Mouse (Mus musculus): ENCODE measurements around the gene Pla2g6. TPM values are rescaled to one million over a fixed set of nuclear protein-coding genes. Genes with fewer than 3 reads are reported as not detected.
A peak's percentile ranks its signal among the peaks of the same experiment; 100 is the strongest.

The Pla2g6 gene
- polyA plus RNA-seq (2014; fragmentation: Nextera tagmentation; extraction: Ambion mirVana): 18.0 and 20.4 TPM in 2 replicates

DNA sequence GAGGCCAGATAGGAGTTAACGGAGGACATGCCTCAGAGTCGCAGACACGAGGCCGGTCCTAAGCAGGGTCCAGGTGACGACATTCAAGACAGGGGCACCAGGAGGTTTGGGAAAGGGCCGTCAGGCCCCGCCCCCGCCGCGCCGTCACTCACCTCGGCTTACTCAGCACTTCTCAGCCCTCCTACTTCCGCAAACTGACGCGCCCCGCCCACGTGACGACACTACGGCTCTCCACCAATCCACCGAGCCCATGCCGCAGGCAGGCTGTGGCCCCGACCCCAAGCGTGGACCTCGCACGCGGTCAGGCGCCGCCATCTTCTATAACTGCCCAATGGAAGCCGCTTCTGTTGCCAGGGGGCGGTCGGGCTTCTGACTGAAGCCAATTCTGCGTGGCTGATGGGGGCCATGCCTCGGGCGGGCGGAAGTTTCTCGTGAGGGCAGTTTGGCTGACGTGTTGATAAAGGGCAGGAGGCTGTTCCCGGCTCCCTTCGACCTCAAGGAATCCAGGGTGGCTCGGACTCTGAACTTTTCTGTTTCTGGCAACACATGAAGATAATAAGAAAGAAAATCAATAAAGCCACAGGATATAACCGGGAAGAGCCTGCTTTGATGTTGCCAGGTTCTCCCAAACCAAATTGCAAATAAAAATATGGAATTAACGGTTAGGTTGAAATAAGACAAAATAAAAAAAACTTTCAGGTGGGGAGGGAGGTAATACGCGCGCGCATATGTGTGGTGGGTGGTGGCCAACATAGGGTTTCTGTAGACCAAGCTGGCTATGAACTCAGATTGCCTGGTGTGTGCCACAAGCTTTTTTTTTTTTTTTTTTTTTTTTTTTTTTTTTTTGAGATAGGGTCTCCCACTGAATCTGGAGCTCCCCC, at the start of gene Pla2g6:
Gene Pla2g6 (minus strand): TSS at position 333 of the 881 bp plus-strand sequence.
- WGBS: 4% methylated on average over 46 of the region's 46 CpGs
- no peaks in the 10 kb centered on the region for H3K9me3 ChIP-seq (ENCODE audit: control insufficient read depth, low read length)
- peak within 1 kb of the TSS; percentile 50 for H3K4me3 ChIP-seq (ENCODE audit: low read depth, low read length)
- H3K4me1 ChIP-seq (replicated peaks; ENCODE audit: control insufficient read depth, insufficient read depth, low read length): peaks cover 4% of the 10 kb centered on the region; the same call in 1 of the 2 replicates
- H3K36me3 ChIP-seq (ENCODE audit: control insufficient read depth, insufficient read depth, low read length): no peaks in the 10 kb centered on the region
- peak within 1 kb of the TSS; percentile 81 for H3K4me2 ChIP-seq (replicated peaks; ENCODE audit: low read depth, low read length)
- peak; percentile 99 for DNase-seq (ENCODE audit: low spot score)
- H3K9ac ChIP-seq (ENCODE audit: low read depth, low read length): peak within 1 kb of the TSS; percentile 68
- H3K27me3 ChIP-seq (ENCODE audit: control insufficient read depth, insufficient read depth, low read length): no peaks in the 10 kb centered on the region
- peak within 1 kb of the TSS; percentile 86 for H3K27ac ChIP-seq (ENCODE audit: low read depth, low read length)
- ATAC-seq (ENCODE audit: low FRiP score): peak; percentile 98

DNA sequence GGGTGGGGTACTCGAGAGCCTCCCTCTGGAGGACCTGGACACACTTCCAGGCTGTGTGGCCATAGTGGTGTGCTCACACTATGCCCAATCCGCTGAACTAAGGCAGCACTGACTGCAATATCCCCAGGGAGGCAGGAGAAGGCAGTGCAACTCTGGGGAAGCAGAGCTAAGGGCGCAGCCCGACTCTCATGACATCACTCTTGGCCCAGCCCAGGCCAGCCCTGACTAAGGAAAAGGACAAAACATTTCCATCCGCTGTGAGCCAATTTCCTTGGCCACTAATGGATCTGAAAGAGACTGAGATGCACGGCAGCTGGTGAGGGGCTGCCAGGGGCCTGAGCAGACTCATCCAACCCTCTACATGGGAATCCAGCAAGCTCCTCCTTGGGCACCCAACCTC, 49.5 kb upstream of the Pla2g6 start:
- Histone ChIP-seq H3K27ac (ENCODE audit: low read depth, low read length) (no peak overlapping the region), H3K4me1 (replicated peaks; ENCODE audit: control insufficient read depth, insufficient read depth, low read length) (no peaks in the 10 kb centered on the region), H3K36me3 (ENCODE audit: control insufficient read depth, insufficient read depth, low read length) (no peaks in the 10 kb centered on the region), H3K9ac (ENCODE audit: low read depth, low read length) (no peak overlapping the region), H3K4me3 (ENCODE audit: low read depth, low read length) (no peak overlapping the region), H3K9me3 (ENCODE audit: control insufficient read depth, low read length) (no peaks in the 10 kb centered on the region), H3K4me2 (replicated peaks; ENCODE audit: low read depth, low read length) (no peak overlapping the region), H3K27me3 (ENCODE audit: control insufficient read depth, insufficient read depth, low read length) (no peaks in the 10 kb centered on the region)
- DNase-seq (ENCODE audit: low spot score): no peak
- ATAC-seq (ENCODE audit: low FRiP score): no peak
- WGBS: 85% methylated on average over 6 of the region's 6 CpGs

DNA sequence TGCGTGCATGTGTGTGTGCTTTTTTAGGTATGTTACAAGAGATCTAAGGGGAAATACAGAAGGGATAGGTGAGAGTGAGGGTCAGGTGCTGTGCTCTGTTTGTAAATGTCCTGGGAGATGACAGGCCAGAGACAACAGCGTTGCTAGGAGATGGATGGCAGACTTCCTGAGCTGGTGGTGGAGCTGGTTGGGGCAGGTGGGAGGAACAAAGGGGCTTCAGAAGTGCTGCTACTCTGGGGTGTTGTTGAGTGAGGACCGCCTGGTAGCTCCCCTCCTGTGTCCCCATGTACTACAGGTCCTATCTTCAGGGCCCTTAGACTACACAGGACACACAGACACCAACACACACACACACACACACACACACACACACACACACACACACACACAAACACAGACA, 46.6 kb upstream of the Pla2g6 start:
- Histone ChIP-seq H3K4me1 (replicated peaks; ENCODE audit: control insufficient read depth, insufficient read depth, low read length) (no peaks in the 10 kb centered on the region), H3K9me3 (ENCODE audit: control insufficient read depth, low read length) (no peaks in the 10 kb centered on the region), H3K4me2 (replicated peaks; ENCODE audit: low read depth, low read length) (no peak overlapping the region), H3K9ac (ENCODE audit: low read depth, low read length) (no peak overlapping the region), H3K36me3 (ENCODE audit: control insufficient read depth, insufficient read depth, low read length) (no peaks in the 10 kb centered on the region), H3K27me3 (ENCODE audit: control insufficient read depth, insufficient read depth, low read length) (no peaks in the 10 kb centered on the region), H3K4me3 (ENCODE audit: low read depth, low read length) (no peak overlapping the region), H3K27ac (ENCODE audit: low read depth, low read length) (no peak overlapping the region)
- DNase-seq (ENCODE audit: low spot score): no peak
- no peak for ATAC-seq (ENCODE audit: low FRiP score)
- WGBS: 57% methylated on average over 3 of the region's 3 CpGs

DNA sequence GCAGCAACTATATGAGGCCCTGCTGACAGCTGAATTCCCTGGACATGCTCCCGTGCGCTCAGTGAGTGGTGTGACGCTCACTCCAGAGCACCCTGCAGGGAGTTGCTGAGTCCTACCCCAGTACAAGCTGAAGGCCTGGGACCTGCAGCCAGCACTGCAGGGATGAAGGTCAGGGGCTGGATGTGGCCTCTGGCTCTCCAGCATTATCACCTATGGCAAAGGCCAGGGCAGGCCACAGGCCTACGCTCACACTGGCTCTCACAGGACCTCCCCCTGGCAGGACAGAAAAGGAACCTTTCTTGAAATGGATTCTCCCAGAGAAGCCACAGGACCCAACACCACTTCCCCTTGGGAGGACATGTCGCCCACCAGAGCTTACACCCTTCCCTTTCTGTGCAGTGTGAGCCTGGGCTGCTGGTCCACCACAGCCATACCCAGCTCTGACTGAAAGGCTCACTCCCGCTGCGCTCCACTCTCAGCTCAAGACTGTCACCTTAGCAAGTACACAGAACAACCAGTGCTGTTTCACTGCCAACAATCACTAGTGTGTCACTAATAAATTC, 42.2 kb upstream of the Pla2g6 start:
- H3K4me1 ChIP-seq (replicated peaks; ENCODE audit: control insufficient read depth, insufficient read depth, low read length): no peaks in the 10 kb centered on the region
- H3K4me2 ChIP-seq (replicated peaks; ENCODE audit: low read depth, low read length): no peak overlapping the region
- H3K27ac ChIP-seq (ENCODE audit: low read depth, low read length): no peak overlapping the region
- H3K36me3 ChIP-seq (ENCODE audit: control insufficient read depth, insufficient read depth, low read length): 0 out of 2 replicates have a peak, but pooled peaks cover under 1% of the 10 kb centered on the region
- no peak for ATAC-seq (ENCODE audit: low FRiP score)
- H3K9ac ChIP-seq (ENCODE audit: low read depth, low read length): no peak overlapping the region
- no peaks in the 10 kb centered on the region for H3K9me3 ChIP-seq (ENCODE audit: control insufficient read depth, low read length)
- no peak for DNase-seq (ENCODE audit: low spot score)
- WGBS: 67% methylated on average over 7 of the region's 7 CpGs
- no peaks in the 10 kb centered on the region for H3K27me3 ChIP-seq (ENCODE audit: control insufficient read depth, insufficient read depth, low read length)
- H3K4me3 ChIP-seq (ENCODE audit: low read depth, low read length): no peak overlapping the region

DNA sequence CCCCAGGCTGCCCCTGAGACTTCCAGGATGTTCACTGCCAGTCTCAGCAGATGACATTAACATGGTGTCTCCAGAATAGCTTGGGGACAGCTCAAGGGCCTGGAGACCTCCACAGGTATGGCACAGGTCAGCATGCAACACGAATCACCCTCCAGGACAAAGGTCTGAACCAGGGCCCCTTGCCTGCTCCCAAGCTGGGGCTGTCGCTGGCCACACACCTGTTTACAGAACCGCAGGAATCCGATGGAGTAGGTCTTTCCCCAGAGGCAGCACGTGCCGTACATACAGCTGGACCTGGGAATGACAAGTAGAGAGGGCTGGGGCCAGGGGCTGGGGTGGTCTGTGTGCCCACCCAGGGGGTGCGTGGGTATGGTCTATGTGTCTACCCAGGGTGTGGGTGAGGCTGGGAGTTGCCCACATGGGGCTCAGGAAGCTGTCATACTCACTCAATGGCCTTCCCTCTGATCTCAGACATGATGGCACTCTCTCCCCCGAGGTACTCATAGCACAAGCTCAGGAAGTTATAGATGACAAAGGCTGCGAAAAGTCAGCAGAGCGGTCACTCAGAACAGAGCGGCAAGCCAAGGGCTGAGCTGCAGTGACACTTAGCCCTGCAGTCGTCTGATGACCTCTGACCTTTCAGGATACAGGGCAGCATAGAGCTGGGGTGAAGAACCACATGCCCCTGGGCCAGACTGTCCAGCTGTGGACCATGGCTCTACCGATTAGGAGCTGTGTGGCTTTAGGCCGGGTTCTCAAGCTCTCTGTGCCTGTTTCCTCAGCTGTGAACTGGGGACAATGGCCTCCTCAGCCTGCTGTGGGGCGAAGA, 41.5 kb upstream of the Pla2g6 start:
- ATAC-seq (ENCODE audit: low FRiP score) (no peak), DNase-seq (ENCODE audit: low spot score) (no peak)
- H3K9me3 ChIP-seq (ENCODE audit: control insufficient read depth, low read length): no peaks in the 10 kb centered on the region
- H3K27ac ChIP-seq (ENCODE audit: low read depth, low read length): no peak overlapping the region
- H3K27me3 ChIP-seq (ENCODE audit: control insufficient read depth, insufficient read depth, low read length): no peaks in the 10 kb centered on the region
- 0 out of 2 replicates have a peak, but pooled peaks cover 4% of the 10 kb centered on the region for H3K36me3 ChIP-seq (ENCODE audit: control insufficient read depth, insufficient read depth, low read length)
- H3K9ac ChIP-seq (ENCODE audit: low read depth, low read length): no peak overlapping the region
- 66% methylated on average over 15 of the region's 15 CpGs for WGBS
- H3K4me3 ChIP-seq (ENCODE audit: low read depth, low read length): no peak overlapping the region
- no peak overlapping the region for H3K4me2 ChIP-seq (replicated peaks; ENCODE audit: low read depth, low read length)
- H3K4me1 ChIP-seq (replicated peaks; ENCODE audit: control insufficient read depth, insufficient read depth, low read length): no peaks in the 10 kb centered on the region

DNA sequence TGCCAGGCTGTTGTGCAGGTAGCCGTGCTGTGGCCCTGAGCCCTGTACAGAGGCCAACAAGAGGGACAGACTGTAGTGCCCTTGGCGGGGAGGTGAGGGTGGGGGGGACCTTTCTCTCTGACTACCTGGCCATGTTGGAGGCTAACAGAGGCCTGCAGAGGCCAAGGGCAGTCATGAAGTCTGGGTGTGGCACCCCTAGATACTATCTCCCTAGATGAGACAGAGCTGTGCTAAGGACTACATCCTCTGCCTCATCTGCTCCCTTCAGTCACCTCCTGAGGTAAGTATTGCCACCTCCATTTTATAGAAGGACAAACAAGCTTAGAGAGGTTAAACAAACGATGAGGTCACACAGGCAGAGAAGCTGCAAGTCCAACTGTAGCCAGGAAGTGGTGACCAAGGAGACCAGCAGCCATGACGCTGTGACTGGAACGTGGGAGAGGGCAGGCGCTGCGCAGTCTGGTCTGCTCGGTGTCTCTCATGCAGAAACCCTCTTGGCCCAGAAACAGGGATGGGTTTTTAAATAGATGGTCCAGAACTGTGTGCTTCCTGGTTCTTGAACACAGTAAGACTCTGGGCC, 40.8 kb upstream of the Pla2g6 start:
- H3K9ac ChIP-seq (ENCODE audit: low read depth, low read length): peak overlapping the region; percentile 17; the same call in 1 of the 2 replicates
- H3K4me2 ChIP-seq (replicated peaks; ENCODE audit: low read depth, low read length): no peak overlapping the region
- H3K27me3 ChIP-seq (ENCODE audit: control insufficient read depth, insufficient read depth, low read length): no peaks in the 10 kb centered on the region
- no peak for DNase-seq (ENCODE audit: low spot score)
- no peaks in the 10 kb centered on the region for H3K4me1 ChIP-seq (replicated peaks; ENCODE audit: control insufficient read depth, insufficient read depth, low read length)
- 85% methylated on average over 8 of the region's 8 CpGs for WGBS
- H3K27ac ChIP-seq (ENCODE audit: low read depth, low read length): no peak overlapping the region
- H3K4me3 ChIP-seq (ENCODE audit: low read depth, low read length): no peak overlapping the region
- H3K36me3 ChIP-seq (ENCODE audit: control insufficient read depth, insufficient read depth, low read length): 0 out of 2 replicates have a peak, but pooled peaks cover 4% of the 10 kb centered on the region
- H3K9me3 ChIP-seq (ENCODE audit: control insufficient read depth, low read length): no peaks in the 10 kb centered on the region
- no peak for ATAC-seq (ENCODE audit: low FRiP score)

DNA sequence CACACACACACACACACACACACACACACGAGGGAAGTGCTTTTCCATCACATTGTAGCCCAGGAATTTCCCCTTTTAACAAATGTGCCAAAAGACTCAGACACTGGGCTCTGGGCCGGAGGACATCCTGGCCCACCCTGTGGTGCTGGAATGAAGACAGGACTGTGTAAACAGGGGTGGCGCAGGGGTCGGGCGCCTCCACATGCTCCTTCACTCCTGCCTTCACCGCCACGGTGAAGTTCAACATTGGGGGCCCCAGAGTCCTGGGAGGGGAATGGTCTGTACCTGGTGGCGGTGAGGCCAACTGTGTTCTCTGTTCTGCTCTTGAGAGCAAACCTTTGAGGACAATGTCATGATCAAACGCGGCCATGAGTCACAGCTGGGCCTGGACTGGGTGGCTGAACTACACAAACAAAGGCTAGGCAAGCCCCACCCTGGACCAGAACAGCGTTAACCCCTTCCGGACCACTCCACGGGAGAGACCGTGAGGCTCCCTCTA, 40.2 kb upstream of the Pla2g6 start:
- H3K27me3 ChIP-seq (ENCODE audit: control insufficient read depth, insufficient read depth, low read length): no peaks in the 10 kb centered on the region
- no peaks in the 10 kb centered on the region for H3K4me1 ChIP-seq (replicated peaks; ENCODE audit: control insufficient read depth, insufficient read depth, low read length)
- H3K27ac ChIP-seq (ENCODE audit: low read depth, low read length): no peak overlapping the region
- no peaks in the 10 kb centered on the region for H3K9me3 ChIP-seq (ENCODE audit: control insufficient read depth, low read length)
- DNase-seq (ENCODE audit: low spot score) (no peak), ATAC-seq (ENCODE audit: low FRiP score) (no peak)
- no peak overlapping the region for H3K4me2 ChIP-seq (replicated peaks; ENCODE audit: low read depth, low read length)
- H3K9ac ChIP-seq (ENCODE audit: low read depth, low read length): peak overlapping the region; percentile 17; the same call in 1 of the 2 replicates
- 0 out of 2 replicates have a peak, but pooled peaks cover 4% of the 10 kb centered on the region for H3K36me3 ChIP-seq (ENCODE audit: control insufficient read depth, insufficient read depth, low read length)
- 60% methylated on average over 14 of the region's 14 CpGs for WGBS
- H3K4me3 ChIP-seq (ENCODE audit: low read depth, low read length): no peak overlapping the region

DNA sequence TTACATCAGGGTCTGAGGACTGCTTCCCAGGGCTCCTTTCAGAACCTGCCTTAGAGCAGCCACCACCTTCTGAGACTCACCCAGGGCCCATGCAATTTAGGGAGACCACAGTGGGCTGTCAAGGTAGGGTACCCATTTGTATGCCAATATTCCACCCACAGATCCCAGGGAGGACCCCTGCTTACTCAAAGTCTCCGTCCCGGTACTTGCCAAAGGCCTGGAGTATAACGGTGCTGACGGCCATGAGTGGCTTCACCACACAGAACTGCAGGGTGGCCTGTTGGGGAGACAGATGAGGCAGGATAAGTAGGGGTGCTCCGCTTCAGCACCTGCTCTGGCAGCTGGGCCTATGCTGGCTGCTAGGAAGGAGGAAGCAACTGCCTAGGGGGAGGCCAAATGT, 38.2 kb upstream of the Pla2g6 start:
- Histone ChIP-seq H3K9me3 (ENCODE audit: control insufficient read depth, low read length) (no peaks in the 10 kb centered on the region), H3K4me1 (replicated peaks; ENCODE audit: control insufficient read depth, insufficient read depth, low read length) (no peaks in the 10 kb centered on the region), H3K27ac (ENCODE audit: low read depth, low read length) (no peak overlapping the region), H3K4me2 (replicated peaks; ENCODE audit: low read depth, low read length) (no peak overlapping the region), H3K9ac (ENCODE audit: low read depth, low read length) (no peak overlapping the region), H3K36me3 (ENCODE audit: control insufficient read depth, insufficient read depth, low read length) (0 out of 2 replicates have a peak, but pooled peaks cover 4% of the 10 kb centered on the region), H3K4me3 (ENCODE audit: low read depth, low read length) (no peak overlapping the region), H3K27me3 (ENCODE audit: control insufficient read depth, insufficient read depth, low read length) (no peaks in the 10 kb centered on the region)
- DNase-seq (ENCODE audit: low spot score) (no peak), ATAC-seq (ENCODE audit: low FRiP score) (no peak)
- WGBS: 95% methylated on average over 5 of the region's 5 CpGs

All from hindbrain, embryonic 11.5 days (tissue).